Mouse (Mus musculus) stomach, embryonic 15.5 days (tissue): Measurements from ENCODE around the gene Ntn1. TPM values are rescaled to one million over a fixed set of nuclear protein-coding genes. Genes with fewer than 3 reads are reported as not detected.

Experiments
- ATAC-seq: fragments of 200-750 bp; cut with Nextera tagmentation; 2 replicates; pipeline ENCODE4 v1.8.0; 2017; ENCODE audit warnings: low read depth, moderate number of reproducible peaks, moderate TSS enrichment; ENCODE audit not compliant: insufficient read depth, low FRiP score
- H3K27ac ChIP-seq: fragments of 300-500 bp; sonication (generic); 2 replicates; pipeline ENCODE4 v1.5.1; 2015; ENCODE audit warnings: mild to moderate bottlenecking, inconsistent platforms
- H3K27me3 ChIP-seq: fragments of 300-500 bp; sonication (generic); replicated peaks from 2 replicates; pipeline ENCODE4 v1.6.1; 2015; ENCODE audit warnings: inconsistent platforms
- H3K36me3 ChIP-seq: fragments of 300-500 bp; sonication (generic); 2 replicates; pipeline ENCODE4 v1.6.1; 2015; ENCODE audit warnings: inconsistent platforms
- H3K4me1 ChIP-seq: fragments of 300-500 bp; sonication (generic); 2 replicates; pipeline ENCODE4 v1.6.1; 2015; ENCODE audit warnings: inconsistent platforms
- H3K4me2 ChIP-seq: fragments of 300-500 bp; sonication (generic); 2 replicates; pipeline ENCODE4 v1.6.1; 2015; ENCODE audit warnings: mild to moderate bottlenecking, inconsistent platforms
- H3K4me3 ChIP-seq: fragments of 300-500 bp; sonication (generic); replicated peaks from 2 replicates; pipeline ENCODE4 v1.5.1; 2015; ENCODE audit warnings: inconsistent platforms
- H3K9ac ChIP-seq: fragments of 300-500 bp; sonication (generic); 2 replicates; pipeline ENCODE4 v1.6.1; 2015; ENCODE audit warnings: inconsistent platforms
- H3K9me3 ChIP-seq: fragments of 300-500 bp; sonication (generic); 2 replicates; pipeline ENCODE4 v1.6.1; 2016; ENCODE audit warnings: inconsistent platforms
- WGBS: fragments of 180-500 bp; shearing (Covaris S2); methylation state at CpG from one replicate; pipeline ENCODE4 v1.1.7; 2015; 5-methylcytosine and 5-hydroxymethylcytosine counted together
- polyA plus RNA-seq: library from polyadenylated mRNA; unstranded; fragments of >200 nt; fragmentation: Nextera tagmentation; extraction: Ambion mirVana; gene quantifications from 2 replicates; pipeline ENCODE4 v1.2.1, GENCODE M21; 2015

Gene Ntn1
- 16.1 and 18.7 TPM in 2 replicates for polyA plus RNA-seq

DNA sequence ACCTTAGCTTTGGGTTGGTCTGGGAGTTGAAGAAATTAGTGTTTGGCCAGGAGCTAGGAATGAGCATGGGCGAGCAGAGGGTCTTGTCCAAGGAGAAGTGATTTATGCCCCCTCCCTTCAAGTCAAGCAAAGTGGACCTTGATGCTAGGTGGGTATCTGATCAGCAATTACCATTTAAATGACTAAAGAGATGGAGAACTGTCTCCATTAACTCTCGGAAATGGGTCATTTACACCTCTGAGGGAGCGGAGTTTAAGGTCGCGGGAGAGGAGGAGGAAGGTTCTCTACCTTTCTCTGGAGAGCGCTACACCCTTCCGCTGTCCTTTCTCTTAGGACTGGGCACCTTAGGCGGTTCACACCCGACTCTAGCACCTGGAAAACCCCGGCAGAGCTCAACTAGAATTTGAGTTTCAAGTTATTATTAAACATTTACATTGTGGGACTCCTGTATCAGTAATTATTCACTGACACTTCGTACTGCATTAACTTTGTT is at the start of gene Ntn1:
TSS of gene Ntn1 (minus strand) at position 97 of the 493 bp plus-strand sequence.
- Histone ChIP-seq H3K27ac (no peak within 1 kb of the TSS), H3K9ac (peak within 1 kb of the TSS; percentile 43)

GRCm38 (mm10) chr11:68448356-68448755 is 47.7 kb upstream of the Ntn1 start:
- H3K4me3 ChIP-seq, result no peak overlapping the region
- no peaks in the 10 kb centered on the region for H3K4me1 ChIP-seq
- H3K27ac ChIP-seq, result no peak overlapping the region
- no peak overlapping the region for H3K4me2 ChIP-seq
- ATAC-seq, result no peak
- no peaks in the 10 kb centered on the region for H3K9me3 ChIP-seq
- no peak overlapping the region for H3K9ac ChIP-seq
- no peaks in the 10 kb centered on the region for H3K36me3 ChIP-seq
- no peaks in the 10 kb centered on the region for H3K27me3 ChIP-seq
- WGBS, result 79% methylated on average over 7 of the region's 7 CpGs

More for the DNA sequence above, at the start of gene Ntn1:
- Histone ChIP-seq H3K4me2 (peak within 1 kb of the TSS; percentile 97), H3K9me3 (no peaks in the 10 kb centered on the region), H3K4me3 (peak within 1 kb of the TSS; percentile 53), H3K4me1 (peaks cover 17% of the 10 kb centered on the region), H3K36me3 (no peaks in the 10 kb centered on the region), H3K27me3 (peaks cover 35% of the 10 kb centered on the region)
- no peak for ATAC-seq
- WGBS, result 19% methylated on average over 11 of the region's 11 CpGs

GRCm38 (mm10) chr11:68447242-68447641 is 46.6 kb upstream of the Ntn1 start:
- ATAC-seq, result no peak
- Histone ChIP-seq H3K36me3 (no peaks in the 10 kb centered on the region), H3K9me3 (no peaks in the 10 kb centered on the region), H3K27ac (no peak overlapping the region), H3K27me3 (no peaks in the 10 kb centered on the region), H3K9ac (no peak overlapping the region), H3K4me2 (no peak overlapping the region), H3K4me1 (no peaks in the 10 kb centered on the region), H3K4me3 (no peak overlapping the region)
- WGBS, result 79% methylated on average over 2 of the region's 2 CpGs

DNA sequence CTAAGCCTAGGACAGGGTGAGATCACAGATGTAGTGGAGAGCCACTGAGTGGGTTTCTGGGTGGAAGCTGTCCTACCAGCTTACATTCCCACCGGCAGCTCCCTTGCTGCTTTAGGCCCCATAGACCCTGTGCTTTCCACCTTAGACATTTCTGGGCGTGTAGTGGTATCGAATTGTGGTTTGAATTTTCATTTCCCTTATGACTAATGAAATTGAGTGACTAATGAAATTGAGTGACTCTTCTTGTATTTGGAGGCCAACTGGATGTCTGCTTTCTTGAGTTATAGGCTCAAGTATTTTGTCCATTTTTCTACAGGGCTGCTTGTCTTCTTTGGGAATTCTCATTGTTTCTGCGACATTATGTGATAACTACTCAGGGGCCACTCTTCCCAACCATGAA is 45.9 kb upstream of the Ntn1 start:
- Histone ChIP-seq H3K9ac (no peak overlapping the region), H3K9me3 (no peaks in the 10 kb centered on the region), H3K27ac (no peak overlapping the region), H3K4me2 (no peak overlapping the region), H3K27me3 (no peaks in the 10 kb centered on the region), H3K4me3 (no peak overlapping the region), H3K4me1 (no peaks in the 10 kb centered on the region), H3K36me3 (no peaks in the 10 kb centered on the region)
- WGBS, result 93% methylated on average over 4 of the region's 4 CpGs
- ATAC-seq, result no peak

- Histone ChIP-seq H3K27me3 (no peaks in the 10 kb centered on the region), H3K9ac (no peak overlapping the region), H3K9me3 (no peaks in the 10 kb centered on the region), H3K36me3 (no peaks in the 10 kb centered on the region), H3K4me1 (no peaks in the 10 kb centered on the region), H3K4me3 (no peak overlapping the region), H3K4me2 (no peak overlapping the region), H3K27ac (no peak overlapping the region)
- WGBS, result 87% methylated on average over 4 of the region's 4 CpGs
- no peak for ATAC-seq
Measured at GRCm38 (mm10) chr11:68445901-68446300, 45.3 kb upstream of the Ntn1 start.

DNA sequence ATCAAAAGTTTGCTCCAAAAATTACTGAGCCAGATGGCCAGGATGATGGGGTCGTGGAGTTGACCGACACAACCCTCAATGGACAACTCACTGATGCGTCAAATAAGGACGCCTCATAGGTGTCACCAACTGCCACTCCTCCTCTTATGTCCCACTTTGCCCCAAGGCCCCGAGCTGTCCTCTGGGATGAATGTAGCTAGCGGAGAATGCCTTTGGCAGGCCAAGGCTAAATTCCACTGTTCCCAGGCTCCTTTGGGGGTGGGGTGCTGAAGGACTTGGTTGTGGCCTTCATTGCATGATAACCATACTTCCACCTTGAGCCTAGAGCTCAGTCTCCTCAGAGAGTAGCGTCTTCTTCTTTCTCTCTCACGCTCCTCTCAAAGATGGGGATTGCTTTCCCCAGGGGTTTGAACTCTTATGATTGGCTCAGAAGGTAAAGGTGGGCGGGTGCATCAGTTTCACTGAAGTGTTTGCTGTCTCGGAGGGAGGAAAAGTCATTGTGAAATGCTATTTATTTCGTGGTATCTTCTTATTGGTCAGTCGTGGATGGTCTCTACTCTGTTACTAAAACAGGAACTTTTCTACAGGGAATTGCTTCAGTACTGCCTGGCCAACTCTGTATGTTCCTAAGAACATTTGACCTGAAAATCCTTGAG is 42.5 kb upstream of the Ntn1 start:
- no peaks in the 10 kb centered on the region for H3K4me1 ChIP-seq
- H3K9ac ChIP-seq, result no peak overlapping the region
- H3K9me3 ChIP-seq, result no peaks in the 10 kb centered on the region
- H3K27ac ChIP-seq, result no peak overlapping the region
- no peaks in the 10 kb centered on the region for H3K27me3 ChIP-seq
- 72% methylated on average over 12 of the region's 12 CpGs for whole genome bisulfite sequencing
- no peaks in the 10 kb centered on the region for H3K36me3 ChIP-seq
- no peak overlapping the region for H3K4me3 ChIP-seq
- ATAC-seq, result no peak
- H3K4me2 ChIP-seq, result no peak overlapping the region

DNA sequence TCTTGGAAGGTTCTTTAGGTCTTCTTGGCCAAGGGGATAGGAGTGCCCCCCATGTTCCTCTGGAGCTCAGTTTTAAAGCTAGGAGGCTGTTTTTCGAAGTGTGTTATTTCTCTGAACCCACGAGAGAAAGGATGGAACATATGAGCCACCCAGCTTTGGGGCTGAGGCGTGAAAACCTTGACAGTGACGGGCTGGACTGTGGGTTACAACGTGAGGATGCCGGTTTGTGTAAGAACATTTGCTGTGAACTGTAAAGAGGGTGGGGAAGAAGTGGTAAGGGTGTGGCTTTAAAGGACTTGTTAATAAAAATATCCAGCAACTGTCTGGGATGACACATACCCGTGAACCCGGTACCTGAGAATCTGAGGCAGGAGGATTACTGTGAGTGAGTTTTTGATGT is 41.7 kb upstream of the Ntn1 start:
- Histone ChIP-seq H3K36me3 (no peaks in the 10 kb centered on the region), H3K4me1 (no peaks in the 10 kb centered on the region), H3K27me3 (no peaks in the 10 kb centered on the region), H3K27ac (no peak overlapping the region), H3K9ac (no peak overlapping the region), H3K4me2 (no peak overlapping the region), H3K9me3 (no peaks in the 10 kb centered on the region), H3K4me3 (no peak overlapping the region)
- no peak for ATAC-seq
- WGBS, result 78% methylated on average over 8 of the region's 8 CpGs

DNA sequence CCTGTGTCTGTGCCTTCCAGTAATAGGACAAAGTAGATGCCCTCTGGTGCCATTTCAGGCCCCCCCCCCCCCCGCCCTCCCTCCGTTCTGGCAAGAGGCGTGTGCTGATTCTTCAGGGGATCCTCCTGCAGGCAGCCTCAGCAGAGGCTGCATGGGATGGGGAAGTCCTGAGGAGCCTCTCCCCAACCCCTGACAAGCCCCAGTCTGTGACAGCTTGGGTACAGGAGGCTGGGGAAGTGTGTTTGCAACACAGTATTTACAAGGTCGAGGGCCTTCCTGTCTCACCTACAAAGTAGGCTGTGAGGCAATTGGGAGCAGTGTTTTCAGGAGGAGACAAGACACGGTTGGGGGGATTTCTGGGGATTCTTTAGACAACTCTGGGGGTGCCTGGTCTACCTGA is 40.3 kb upstream of the Ntn1 start:
- H3K4me1 ChIP-seq, result no peaks in the 10 kb centered on the region
- no peaks in the 10 kb centered on the region for H3K36me3 ChIP-seq
- H3K9ac ChIP-seq, result no peak overlapping the region
- H3K4me2 ChIP-seq, result no peak overlapping the region
- no peak overlapping the region for H3K27ac ChIP-seq
- no peaks in the 10 kb centered on the region for H3K27me3 ChIP-seq
- no peak for ATAC-seq
- no peaks in the 10 kb centered on the region for H3K9me3 ChIP-seq
- H3K4me3 ChIP-seq, result no peak overlapping the region
- WGBS, result 39% methylated on average over 5 of the region's 5 CpGs

DNA sequence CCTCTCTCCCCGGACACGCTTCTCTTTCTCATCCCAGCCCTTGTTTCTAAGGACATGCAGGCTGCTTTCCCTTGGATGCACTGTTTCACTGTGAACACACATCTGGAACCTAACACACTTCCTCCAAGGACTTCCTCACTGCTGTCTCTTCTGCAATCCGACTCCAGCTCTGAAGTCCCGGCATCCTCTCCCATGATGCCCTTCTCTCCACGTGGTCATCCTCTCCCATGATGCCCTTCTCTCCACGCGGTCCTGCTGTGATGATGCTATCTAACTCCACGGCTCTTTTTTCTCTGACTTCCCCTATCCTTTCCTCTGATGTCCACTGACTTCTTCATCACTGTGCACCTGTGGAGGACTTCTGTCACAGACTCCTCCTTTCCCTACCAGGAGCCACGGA is 39.5 kb upstream of the Ntn1 start:
- no peaks in the 10 kb centered on the region for H3K9me3 ChIP-seq
- H3K36me3 ChIP-seq, result no peaks in the 10 kb centered on the region
- no peaks in the 10 kb centered on the region for H3K27me3 ChIP-seq
- no peak overlapping the region for H3K4me2 ChIP-seq
- H3K4me1 ChIP-seq, result no peaks in the 10 kb centered on the region
- no peak for ATAC-seq
- no peak overlapping the region for H3K27ac ChIP-seq
- H3K4me3 ChIP-seq, result no peak overlapping the region
- H3K9ac ChIP-seq, result no peak overlapping the region
- WGBS, result 74% methylated on average over 9 of the region's 9 CpGs

DNA sequence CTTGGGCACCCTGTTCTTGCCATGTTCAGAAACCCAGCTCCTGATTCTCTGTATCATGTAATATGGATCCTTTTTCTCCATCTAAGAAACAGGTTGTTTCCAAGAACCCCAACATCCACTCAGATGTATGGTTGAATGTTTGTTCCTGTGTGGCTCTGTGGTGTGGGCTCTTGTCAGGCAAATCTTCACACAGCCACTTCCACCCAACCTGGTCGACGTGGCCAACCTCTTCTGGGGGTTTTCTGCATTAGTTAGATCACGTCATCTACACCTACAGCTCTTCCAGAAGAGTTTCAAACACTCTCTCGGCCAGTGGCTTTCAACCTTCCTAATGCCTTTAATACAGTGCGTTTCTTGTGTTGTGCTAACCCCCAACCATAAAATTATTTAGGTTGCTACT is 35.8 kb upstream of the Ntn1 start:
- Histone ChIP-seq H3K9ac (no peak overlapping the region), H3K36me3 (no peaks in the 10 kb centered on the region), H3K27me3 (no peaks in the 10 kb centered on the region), H3K4me3 (no peak overlapping the region), H3K9me3 (no peaks in the 10 kb centered on the region), H3K27ac (no peak overlapping the region), H3K4me2 (no peak overlapping the region), H3K4me1 (peaks cover 8% of the 10 kb centered on the region; the same call in 1 of the 2 replicates)
- no peak for ATAC-seq
- 75% methylated on average over 5 of the region's 5 CpGs for WGBS

DNA sequence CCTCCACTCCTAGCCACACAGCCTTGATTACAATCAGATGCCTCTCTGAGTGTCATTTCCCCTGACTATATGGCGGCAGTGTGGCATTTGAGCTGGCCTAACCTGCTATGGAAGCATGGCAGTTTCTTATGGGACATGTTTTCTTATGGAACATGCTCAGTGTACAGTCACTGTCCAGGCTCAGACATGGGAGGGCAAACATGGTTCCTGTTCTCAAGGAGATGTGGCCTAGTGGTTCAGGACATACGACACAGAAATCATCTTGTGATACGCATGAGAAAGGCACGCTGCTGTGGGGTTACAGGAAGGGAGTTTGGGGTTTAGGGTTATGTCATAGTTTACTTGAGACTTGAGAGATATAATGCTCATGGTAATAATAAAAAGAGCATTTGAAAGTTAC is 35.0 kb upstream of the Ntn1 start:
- no peak for ATAC-seq
- no peak overlapping the region for H3K27ac ChIP-seq
- 91% methylated on average over 4 of the region's 4 CpGs for WGBS
- H3K4me1 ChIP-seq, result peaks cover 10% of the 10 kb centered on the region; the same call in 1 of the 2 replicates
- no peaks in the 10 kb centered on the region for H3K9me3 ChIP-seq
- H3K4me3 ChIP-seq, result no peak overlapping the region
- H3K4me2 ChIP-seq, result no peak overlapping the region
- H3K36me3 ChIP-seq, result no peaks in the 10 kb centered on the region
- H3K27me3 ChIP-seq, result no peaks in the 10 kb centered on the region
- no peak overlapping the region for H3K9ac ChIP-seq

- no peak overlapping the region for H3K9ac ChIP-seq
- no peak overlapping the region for H3K27ac ChIP-seq
- no peaks in the 10 kb centered on the region for H3K9me3 ChIP-seq
- no peaks in the 10 kb centered on the region for H3K27me3 ChIP-seq
- no peak overlapping the region for H3K4me2 ChIP-seq
- peaks cover 10% of the 10 kb centered on the region; the same call in 1 of the 2 replicates for H3K4me1 ChIP-seq
- no peak for ATAC-seq
- no peaks in the 10 kb centered on the region for H3K36me3 ChIP-seq
- WGBS, result 76% methylated on average over 2 of the region's 2 CpGs
- no peak overlapping the region for H3K4me3 ChIP-seq
Measured at GRCm38 (mm10) chr11:68434697-68435096, 34.1 kb upstream of the Ntn1 start.

GRCm38 (mm10) chr11:68433534-68433933 is 32.9 kb upstream of the Ntn1 start:
- H3K4me2 ChIP-seq, result no peak overlapping the region
- no peak overlapping the region for H3K4me3 ChIP-seq
- H3K27ac ChIP-seq, result no peak overlapping the region
- no peaks in the 10 kb centered on the region for H3K9me3 ChIP-seq
- peaks cover 10% of the 10 kb centered on the region; the same call in 1 of the 2 replicates for H3K4me1 ChIP-seq
- H3K27me3 ChIP-seq, result no peaks in the 10 kb centered on the region
- 82% methylated on average over 5 of the region's 5 CpGs for WGBS
- H3K9ac ChIP-seq, result no peak overlapping the region
- no peaks in the 10 kb centered on the region for H3K36me3 ChIP-seq
- ATAC-seq, result no peak
